Mouse (Mus musculus) liver, adult 2 months (tissue): Measurements from ENCODE around the gene 2300009A05Rik. TPM values are rescaled to one million over a fixed set of nuclear protein-coding genes. Genes with fewer than 3 reads are reported as not detected.

Experiments
- DNase-seq: peaks from one replicate; pipeline ENCODE4 v3.0.0-alpha.2; 2011; ENCODE audit warnings: low read depth, low spot score; ENCODE audit errors: extremely low read depth
- H3K27ac ChIP-seq: fragments of 200-500 bp; replicated peaks from 2 replicates; pipeline ENCODE4 v1.5.1; 2012; ENCODE audit warnings: low read depth, mild to moderate bottlenecking, control low read depth, inconsistent platforms, low read length; ENCODE audit not compliant: insufficient read depth
- H3K27me3 ChIP-seq: fragments of 200-500 bp; 2 replicates; pipeline ENCODE4 v1.6.1; 2012; ENCODE audit warnings: mild to moderate bottlenecking, moderate library complexity, low read length, inconsistent platforms; ENCODE audit not compliant: control insufficient read depth, insufficient read depth
- H3K36me3 ChIP-seq: fragments of 200-500 bp; 2 replicates; pipeline ENCODE4 v1.6.1; 2012; ENCODE audit warnings: low read length, inconsistent platforms; ENCODE audit not compliant: control insufficient read depth, insufficient read depth
- H3K4me1 ChIP-seq: fragments of 200-500 bp; 2 replicates; pipeline ENCODE4 v1.6.1; 2011; ENCODE audit warnings: low read length; ENCODE audit not compliant: control insufficient read depth, insufficient read depth
- H3K4me3 ChIP-seq: fragments of 200-500 bp; 2 replicates; pipeline ENCODE4 v1.5.1; 2011; ENCODE audit warnings: low read depth, mild to moderate bottlenecking, control low read depth, low read length, moderate library complexity; ENCODE audit not compliant: insufficient read depth
- H3K79me2 ChIP-seq: fragments of 200-500 bp; 2 replicates; pipeline ENCODE4 v1.6.1; 2012; ENCODE audit warnings: inconsistent platforms, mild to moderate bottlenecking, low read length, moderate library complexity; ENCODE audit not compliant: control insufficient read depth, insufficient read depth
- H3K9ac ChIP-seq: fragments of 200-500 bp; 2 replicates; pipeline ENCODE4 v1.6.1; 2012; ENCODE audit warnings: low read depth, mild to moderate bottlenecking, control low read depth, inconsistent platforms, low read length
- CTCF ChIP-seq: fragments of 200-500 bp; IDR thresholded peaks from 2 replicates; pipeline ENCODE4 v1.5.1; 2011; ENCODE audit warnings: low read depth, low read length, control low read depth
- POLR2A ChIP-seq: fragments of 200-500 bp; IDR thresholded peaks from 2 replicates; pipeline ENCODE4 v1.6.1; 2011; ENCODE audit warnings: low read length, control low read depth; ENCODE audit not compliant: insufficient read depth; ENCODE audit errors: extremely low read depth
- WGBS: fragments of 180-500 bp; shearing (Covaris S2); methylation state at CpG from one replicate; pipeline ENCODE4 v1.1.7; 2018; 5-methylcytosine and 5-hydroxymethylcytosine counted together
- polyA plus RNA-seq: library from polyadenylated mRNA; depleted of rRNA; stranded (reverse); fragments of >200 nt; gene quantifications from 2 replicates; pipeline ENCODE4 v1.2.3, GENCODE M21; 2012; rRNA removed
- total RNA-seq: library from RNA; depleted of rRNA; stranded (reverse); fragments of >200 nt; gene quantifications from 2 replicates; pipeline ENCODE4 v1.2.3, GENCODE M21; 2014; rRNA removed

Gene 2300009A05Rik
- total RNA-seq (24.0 and 35.6 TPM in 2 replicates), polyA plus RNA-seq (70.9 and 86.4 TPM in 2 replicates)

GRCm38 (mm10) chr9:63398611-63399462 is at the start of gene 2300009A05Rik:
TSS of gene 2300009A05Rik (minus strand) at chr9:63399246.
- DNase-seq, result peak; percentile 87
- WGBS, result under 1% methylated on average over 73 of the region's 74 CpGs
- H3K36me3 ChIP-seq, result no peaks in the 10 kb centered on the region
- peaks cover 8% of the 10 kb centered on the region for H3K4me1 ChIP-seq
- TF ChIP-seq CTCF (no peak), POLR2A (peak; percentile 36; the same call in 1 of the 2 replicates)
- no peaks in the 10 kb centered on the region for H3K27me3 ChIP-seq
- peak within 1 kb of the TSS; percentile 84 for H3K27ac ChIP-seq
- peak within 1 kb of the TSS; percentile 70 for H3K4me3 ChIP-seq
- H3K9ac ChIP-seq, result peak within 1 kb of the TSS; percentile 82
- peaks cover 3% of the 10 kb centered on the region; the same call in 1 of the 2 replicates for H3K79me2 ChIP-seq

- H3K36me3 ChIP-seq, result no peaks in the 10 kb centered on the region
- 89% methylated on average over 6 of the region's 6 CpGs for WGBS
- H3K27me3 ChIP-seq, result no peaks in the 10 kb centered on the region
- no peak overlapping the region for H3K4me3 ChIP-seq
- no peak overlapping the region for H3K27ac ChIP-seq
- DNase-seq, result no peak
- TF ChIP-seq POLR2A, result no peak
- TF ChIP-seq CTCF, result no peak
- no peaks in the 10 kb centered on the region for H3K4me1 ChIP-seq
- H3K9ac ChIP-seq, result no peak overlapping the region
- no peaks in the 10 kb centered on the region for H3K79me2 ChIP-seq
These were observed 44.6 kb upstream of the 2300009A05Rik start for GRCm38 (mm10) chr9:63443695-63444094.

DNA sequence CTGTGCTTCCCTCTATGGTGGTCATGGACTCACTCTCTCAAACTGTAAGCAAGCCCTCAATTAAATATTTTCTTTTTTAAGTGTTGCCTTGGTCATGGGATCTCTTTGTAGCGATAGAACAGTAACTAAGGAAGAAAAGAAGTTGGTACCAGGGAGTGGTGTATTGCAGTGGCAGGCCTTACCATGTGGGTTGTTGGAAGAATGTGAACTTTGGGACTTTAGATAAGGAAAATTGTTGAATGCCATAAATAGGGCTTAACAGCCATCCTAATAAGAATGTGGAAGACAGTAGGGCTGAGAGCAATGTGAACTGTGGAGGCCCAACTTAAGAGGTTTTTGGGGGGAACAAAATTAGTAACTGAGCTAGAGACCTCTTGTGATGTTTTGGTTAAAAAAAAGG is 31.6 kb upstream of the 2300009A05Rik start:
- Histone ChIP-seq H3K4me3 (no peak overlapping the region), H3K9ac (no peak overlapping the region), H3K27me3 (no peaks in the 10 kb centered on the region), H3K4me1 (no peaks in the 10 kb centered on the region), H3K79me2 (no peaks in the 10 kb centered on the region), H3K36me3 (no peaks in the 10 kb centered on the region), H3K27ac (no peak overlapping the region)
- 100% methylated on average over 1 of the region's 1 CpGs for WGBS
- no peak for TF ChIP-seq POLR2A
- no peak for TF ChIP-seq CTCF
- DNase-seq, result no peak

- Histone ChIP-seq H3K4me3 (no peak overlapping the region), H3K27ac (no peak overlapping the region), H3K4me1 (no peaks in the 10 kb centered on the region), H3K9ac (no peak overlapping the region), H3K27me3 (no peaks in the 10 kb centered on the region), H3K36me3 (no peaks in the 10 kb centered on the region), H3K79me2 (no peaks in the 10 kb centered on the region)
- no peak for TF ChIP-seq POLR2A
- TF ChIP-seq CTCF, result no peak
- DNase-seq, result peak; percentile 62
- WGBS, result 45% methylated on average over 9 of the region's 9 CpGs
These were observed 22.2 kb upstream of the 2300009A05Rik start for GRCm38 (mm10) chr9:63421096-63421736.

DNA sequence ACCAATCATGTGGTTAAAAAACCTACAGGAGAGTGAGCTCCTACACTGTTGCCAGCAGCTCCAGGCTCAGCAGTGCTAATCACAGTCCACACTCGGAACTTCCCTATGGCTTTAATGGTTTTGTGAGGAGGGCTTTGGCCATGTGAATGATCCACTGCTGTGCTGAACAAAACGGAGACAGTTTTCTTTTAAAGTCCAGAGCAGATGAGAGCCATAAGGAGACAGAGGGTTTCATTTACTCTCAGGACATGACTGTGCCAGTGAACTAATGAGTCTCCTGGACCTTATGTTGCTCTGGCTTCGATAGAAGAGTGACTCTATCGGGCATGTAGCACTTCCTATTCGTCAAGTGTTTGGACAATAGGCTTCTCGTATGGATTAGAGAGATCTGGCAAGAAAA is 21.4 kb upstream of the 2300009A05Rik start:
- no peaks in the 10 kb centered on the region for H3K27me3 ChIP-seq
- WGBS, result 79% methylated on average over 6 of the region's 6 CpGs
- no peaks in the 10 kb centered on the region for H3K4me1 ChIP-seq

DNA sequence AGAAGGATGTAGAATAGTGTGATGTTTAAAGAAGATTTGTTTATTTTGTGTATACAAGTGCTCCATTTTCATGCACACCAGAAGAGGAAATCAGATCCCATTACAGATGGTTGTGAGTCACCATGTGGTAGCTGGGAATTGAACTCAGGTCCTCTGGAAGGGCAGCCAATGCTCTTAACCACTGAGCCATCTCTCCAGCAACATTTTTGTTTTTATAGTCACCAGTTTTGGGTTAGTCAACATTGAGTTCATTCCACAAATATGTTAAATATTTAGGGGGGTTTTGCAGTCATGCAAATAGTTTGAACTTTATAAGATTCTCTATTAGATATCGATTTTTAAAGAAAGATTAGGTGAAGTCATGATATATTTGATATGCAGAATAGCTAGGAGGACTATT is 1.1 kb upstream of the 2300009A05Rik start:
- Histone ChIP-seq H3K4me3 (no peak overlapping the region), H3K27ac (no peak overlapping the region), H3K27me3 (no peaks in the 10 kb centered on the region), H3K9ac (no peak overlapping the region), H3K79me2 (peaks cover 3% of the 10 kb centered on the region; the same call in 1 of the 2 replicates), H3K36me3 (no peaks in the 10 kb centered on the region), H3K4me1 (peaks cover 8% of the 10 kb centered on the region)
- WGBS, result 86% methylated on average over 1 of the region's 1 CpGs
- TF ChIP-seq POLR2A (no peak), CTCF (no peak)
- no peak for DNase-seq

More for the DNA sequence above, 21.4 kb upstream of the 2300009A05Rik start:
- no peak overlapping the region for H3K4me3 ChIP-seq
- TF ChIP-seq CTCF (no peak), POLR2A (no peak)
- no peaks in the 10 kb centered on the region for H3K79me2 ChIP-seq
- no peak overlapping the region for H3K9ac ChIP-seq
- no peaks in the 10 kb centered on the region for H3K36me3 ChIP-seq
- no peak for DNase-seq
- H3K27ac ChIP-seq, result no peak overlapping the region
